Mouse (Mus musculus): ENCODE data around the gene Olfr645. TPM values are rescaled to one million over a fixed set of nuclear protein-coding genes. Genes with fewer than 3 reads are reported as not detected.

Gene Olfr645
- polyA plus RNA-seq (2016; fragmentation: Nextera tagmentation; extraction: Ambion mirVana): not detected in 2 replicates

GRCm38 (mm10) chr7:104085365-104085764, at the start of gene Olfr645:
Gene Olfr645 (minus strand): TSS chr7:104085465.
- ATAC-seq (ENCODE audit: low FRiP score): no peak
- Histone ChIP-seq H3K4me2 (replicated peaks) (no peak within 1 kb of the TSS), H3K9me3 (replicated peaks) (no peaks in the 10 kb centered on the region), H3K27ac (no peak within 1 kb of the TSS), H3K27me3 (no peaks in the 10 kb centered on the region), H3K4me1 (no peaks in the 10 kb centered on the region), H3K9ac (no peak within 1 kb of the TSS), H3K36me3 (no peaks in the 10 kb centered on the region), H3K4me3 (no peak within 1 kb of the TSS)
- WGBS: 94% methylated on average over 1 of the region's 1 CpGs

- Histone ChIP-seq H3K36me3 (no peaks in the 10 kb centered on the region), H3K9ac (no peak within 1 kb of the TSS), H3K4me3 (no peak within 1 kb of the TSS), H3K27ac (no peak within 1 kb of the TSS), H3K4me1 (no peaks in the 10 kb centered on the region), H3K4me2 (replicated peaks) (no peak within 1 kb of the TSS), H3K27me3 (no peaks in the 10 kb centered on the region), H3K9me3 (replicated peaks) (no peaks in the 10 kb centered on the region)
- WGBS: 93% methylated on average over 5 of the region's 5 CpGs
- no peak for ATAC-seq (ENCODE audit: low FRiP score)
Observed at GRCm38 (mm10) chr7:104129726-104130125, 44.5 kb upstream of the Olfr645 start, which contains the start of gene Ubqln5. Gene Ubqln5 (minus strand): TSS chr7:104129826.

GRCm38 (mm10) chr7:104104757-104104972, 19.4 kb upstream of the Olfr645 start, which contains the start of gene Olfr646:
Gene Olfr646 (plus strand): TSS chr7:104104873.
- no peak within 1 kb of the TSS for H3K4me3 ChIP-seq
- ATAC-seq (ENCODE audit: low FRiP score): no peak

GRCm38 (mm10) chr7:104103913-104104756, 18.9 kb upstream of the Olfr645 start:
- WGBS: 60% methylated on average over 4 of the region's 4 CpGs
- Histone ChIP-seq H3K4me2 (replicated peaks) (no peak overlapping the region), H3K4me1 (no peaks in the 10 kb centered on the region), H3K27ac (no peak overlapping the region), H3K36me3 (no peaks in the 10 kb centered on the region), H3K9ac (no peak overlapping the region), H3K9me3 (replicated peaks) (no peaks in the 10 kb centered on the region), H3K4me3 (no peak overlapping the region), H3K27me3 (no peaks in the 10 kb centered on the region)
- no peak for ATAC-seq (ENCODE audit: low FRiP score)

More at GRCm38 (mm10) chr7:104104757-104104972, 19.4 kb upstream of the Olfr645 start, which contains the start of gene Olfr646:
- no peak within 1 kb of the TSS for H3K4me2 ChIP-seq (replicated peaks)
- no peaks in the 10 kb centered on the region for H3K4me1 ChIP-seq
- H3K9ac ChIP-seq: no peak within 1 kb of the TSS
- H3K9me3 ChIP-seq (replicated peaks): no peaks in the 10 kb centered on the region
- H3K27ac ChIP-seq: no peak within 1 kb of the TSS
- no peaks in the 10 kb centered on the region for H3K27me3 ChIP-seq
- H3K36me3 ChIP-seq: no peaks in the 10 kb centered on the region

- no peaks in the 10 kb centered on the region for H3K9me3 ChIP-seq (replicated peaks)
- WGBS: 63% methylated on average over 2 of the region's 2 CpGs
- H3K4me1 ChIP-seq: no peaks in the 10 kb centered on the region
- H3K27ac ChIP-seq: no peak within 1 kb of the TSS
- no peak within 1 kb of the TSS for H3K4me2 ChIP-seq (replicated peaks)
- H3K4me3 ChIP-seq: no peak within 1 kb of the TSS
- H3K27me3 ChIP-seq: no peaks in the 10 kb centered on the region
- no peak within 1 kb of the TSS for H3K9ac ChIP-seq
- H3K36me3 ChIP-seq: no peaks in the 10 kb centered on the region
- no peak for ATAC-seq (ENCODE audit: low FRiP score)
Observed at GRCm38 (mm10) chr7:104071769-104072168, 13.5 kb downstream of the Olfr645 start, which contains the start of gene Olfr644. Gene Olfr644 (minus strand): TSS chr7:104071869.

- no peaks in the 10 kb centered on the region for H3K4me1 ChIP-seq
- no peaks in the 10 kb centered on the region for H3K36me3 ChIP-seq
- H3K9me3 ChIP-seq (replicated peaks): no peaks in the 10 kb centered on the region
- H3K27me3 ChIP-seq: no peaks in the 10 kb centered on the region
- no peak within 1 kb of the TSS for H3K27ac ChIP-seq
- no peak for ATAC-seq (ENCODE audit: low FRiP score)
- no peak within 1 kb of the TSS for H3K9ac ChIP-seq
- H3K4me2 ChIP-seq (replicated peaks): no peak within 1 kb of the TSS
- no peak within 1 kb of the TSS for H3K4me3 ChIP-seq
- 55% methylated on average over 2 of the region's 2 CpGs for WGBS
Observed at GRCm38 (mm10) chr7:104061345-104061744, 23.9 kb downstream of the Olfr645 start, which contains the start of gene 4930516K23Rik. Gene 4930516K23Rik (minus strand): TSS chr7:104061445.

- Histone ChIP-seq H3K36me3 (no peaks in the 10 kb centered on the region), H3K4me3 (no peak overlapping the region), H3K9me3 (replicated peaks) (no peaks in the 10 kb centered on the region), H3K27me3 (no peaks in the 10 kb centered on the region), H3K4me1 (no peaks in the 10 kb centered on the region), H3K4me2 (replicated peaks) (no peak overlapping the region), H3K9ac (no peak overlapping the region), H3K27ac (no peak overlapping the region)
- ATAC-seq (ENCODE audit: low FRiP score): no peak
- 92% methylated on average over 1 of the region's 1 CpGs for WGBS
Observed at GRCm38 (mm10) chr7:104059215-104059614, 26.1 kb downstream of the Olfr645 start.

GRCm38 (mm10) chr7:104052566-104052965, 32.7 kb downstream of the Olfr645 start, which contains the start of gene Olfr642:
Gene Olfr642 (minus strand): TSS chr7:104052666.
- Histone ChIP-seq H3K27ac (no peak within 1 kb of the TSS), H3K27me3 (no peaks in the 10 kb centered on the region), H3K36me3 (no peaks in the 10 kb centered on the region), H3K4me3 (no peak within 1 kb of the TSS), H3K4me2 (replicated peaks) (no peak within 1 kb of the TSS), H3K9ac (no peak within 1 kb of the TSS), H3K4me1 (no peaks in the 10 kb centered on the region), H3K9me3 (replicated peaks) (no peaks in the 10 kb centered on the region)
- no peak for ATAC-seq (ENCODE audit: low FRiP score)
- WGBS: 71% methylated on average over 1 of the region's 1 CpGs

GRCm38 (mm10) chr7:104050745-104051144, 34.5 kb downstream of the Olfr645 start:
- no peaks in the 10 kb centered on the region for H3K27me3 ChIP-seq
- H3K4me2 ChIP-seq (replicated peaks): no peak overlapping the region
- 93% methylated on average over 4 of the region's 4 CpGs for whole genome bisulfite sequencing
- H3K4me3 ChIP-seq: no peak overlapping the region
- no peaks in the 10 kb centered on the region for H3K36me3 ChIP-seq
- H3K4me1 ChIP-seq: no peaks in the 10 kb centered on the region
- H3K9ac ChIP-seq: no peak overlapping the region
- H3K9me3 ChIP-seq (replicated peaks): no peaks in the 10 kb centered on the region
- no peak overlapping the region for H3K27ac ChIP-seq
- ATAC-seq (ENCODE audit: low FRiP score): no peak

GRCm38 (mm10) chr7:104035145-104035544, 50.1 kb downstream of the Olfr645 start, which contains the start of gene Olfr641:
Gene Olfr641 (plus strand): TSS chr7:104035445.
- WGBS: 65% methylated on average over 1 of the region's 1 CpGs
- no peak within 1 kb of the TSS for H3K9ac ChIP-seq
- no peak within 1 kb of the TSS for H3K4me3 ChIP-seq
- H3K36me3 ChIP-seq: no peaks in the 10 kb centered on the region
- no peak for ATAC-seq (ENCODE audit: low FRiP score)
- no peaks in the 10 kb centered on the region for H3K27me3 ChIP-seq
- 0 out of 2 replicates have a peak, but pooled peaks cover 5% of the 10 kb centered on the region for H3K9me3 ChIP-seq (replicated peaks)
- H3K4me2 ChIP-seq (replicated peaks): no peak within 1 kb of the TSS
- H3K27ac ChIP-seq: no peak within 1 kb of the TSS
- H3K4me1 ChIP-seq: no peaks in the 10 kb centered on the region

All from hindbrain, embryonic 12.5 days (tissue).